Mouse (Mus musculus) testis, adult 2 months (tissue): ENCODE results near the gene Pcgf2. TPM values are rescaled to one million over a fixed set of nuclear protein-coding genes. Genes with fewer than 3 reads are reported as not detected.

Source experiments
- H3K27ac ChIP-seq: fragments of 200-500 bp; 2 replicates; pipeline ENCODE4 v1.5.1; 2012; ENCODE audit warnings: low read depth, low read length; ENCODE audit not compliant: control insufficient read depth, insufficient read depth
- H3K27me3 ChIP-seq: fragments of 200-500 bp; 2 replicates; pipeline ENCODE4 v1.6.1; 2012; ENCODE audit warnings: mild to moderate bottlenecking, low read length, moderate library complexity; ENCODE audit not compliant: control insufficient read depth, insufficient read depth
- H3K36me3 ChIP-seq: fragments of 200-500 bp; 2 replicates; pipeline ENCODE4 v1.6.1; 2012; ENCODE audit warnings: mild to moderate bottlenecking, low read length; ENCODE audit not compliant: control insufficient read depth, insufficient read depth
- H3K4me1 ChIP-seq: fragments of 200-500 bp; 2 replicates; pipeline ENCODE4 v1.6.1; 2012; ENCODE audit warnings: low read length; ENCODE audit not compliant: control insufficient read depth, insufficient read depth
- H3K4me3 ChIP-seq: fragments of 200-500 bp; 2 replicates; pipeline ENCODE4 v1.5.1; 2012; ENCODE audit warnings: low read depth, mild to moderate bottlenecking, low read length, moderate library complexity, mixed read lengths; ENCODE audit not compliant: control insufficient read depth
- CTCF ChIP-seq: fragments of 200-500 bp; IDR thresholded peaks from 2 replicates; pipeline ENCODE4 v1.5.1; 2012; ENCODE audit warnings: low read depth, mild to moderate bottlenecking, inconsistent platforms, low read length, moderate library complexity; ENCODE audit not compliant: control insufficient read depth, insufficient read depth, insufficient replicate concordance
- POLR2A ChIP-seq: fragments of 200-500 bp; IDR thresholded peaks from 2 replicates; pipeline ENCODE4 v1.6.1; 2012; ENCODE audit warnings: low read depth, mild to moderate bottlenecking, inconsistent platforms, low read length, moderate library complexity; ENCODE audit not compliant: control insufficient read depth
- polyA plus RNA-seq: library from polyadenylated mRNA; depleted of rRNA; stranded (reverse); fragments of >200 nt; gene quantifications from 2 replicates; pipeline ENCODE4 v1.2.3, GENCODE M21; 2012

Gene Pcgf2
- polyA plus RNA-seq, 1 experiment = 6.4 TPM

DNA sequence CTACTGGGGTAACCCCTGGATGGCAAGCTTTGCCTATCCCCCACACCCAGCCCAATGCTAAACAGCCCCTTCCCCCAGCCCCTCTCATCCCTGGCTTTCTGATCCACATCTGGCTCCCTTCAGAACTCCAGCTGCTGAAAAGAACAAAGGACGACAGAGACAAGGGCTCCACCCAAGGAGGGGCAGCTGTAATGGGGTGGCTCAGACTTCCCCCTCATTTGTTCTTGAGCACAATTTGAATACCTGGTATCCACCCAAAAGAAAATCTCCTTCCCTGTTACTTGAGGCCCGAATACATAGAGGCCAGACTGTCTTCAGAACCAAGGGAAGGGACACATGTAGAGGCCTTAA lies 29.1 kb downstream of the Pcgf2 start:
- Histone ChIP-seq H3K27ac (no peak overlapping the region), H3K4me1 (peaks cover 3% of the 10 kb centered on the region; the same call in 1 of the 2 replicates), H3K36me3 (no peaks in the 10 kb centered on the region), H3K4me3 (no peak overlapping the region), H3K27me3 (no peaks in the 10 kb centered on the region)
- no peak for TF ChIP-seq POLR2A
- TF ChIP-seq CTCF = no peak

DNA sequence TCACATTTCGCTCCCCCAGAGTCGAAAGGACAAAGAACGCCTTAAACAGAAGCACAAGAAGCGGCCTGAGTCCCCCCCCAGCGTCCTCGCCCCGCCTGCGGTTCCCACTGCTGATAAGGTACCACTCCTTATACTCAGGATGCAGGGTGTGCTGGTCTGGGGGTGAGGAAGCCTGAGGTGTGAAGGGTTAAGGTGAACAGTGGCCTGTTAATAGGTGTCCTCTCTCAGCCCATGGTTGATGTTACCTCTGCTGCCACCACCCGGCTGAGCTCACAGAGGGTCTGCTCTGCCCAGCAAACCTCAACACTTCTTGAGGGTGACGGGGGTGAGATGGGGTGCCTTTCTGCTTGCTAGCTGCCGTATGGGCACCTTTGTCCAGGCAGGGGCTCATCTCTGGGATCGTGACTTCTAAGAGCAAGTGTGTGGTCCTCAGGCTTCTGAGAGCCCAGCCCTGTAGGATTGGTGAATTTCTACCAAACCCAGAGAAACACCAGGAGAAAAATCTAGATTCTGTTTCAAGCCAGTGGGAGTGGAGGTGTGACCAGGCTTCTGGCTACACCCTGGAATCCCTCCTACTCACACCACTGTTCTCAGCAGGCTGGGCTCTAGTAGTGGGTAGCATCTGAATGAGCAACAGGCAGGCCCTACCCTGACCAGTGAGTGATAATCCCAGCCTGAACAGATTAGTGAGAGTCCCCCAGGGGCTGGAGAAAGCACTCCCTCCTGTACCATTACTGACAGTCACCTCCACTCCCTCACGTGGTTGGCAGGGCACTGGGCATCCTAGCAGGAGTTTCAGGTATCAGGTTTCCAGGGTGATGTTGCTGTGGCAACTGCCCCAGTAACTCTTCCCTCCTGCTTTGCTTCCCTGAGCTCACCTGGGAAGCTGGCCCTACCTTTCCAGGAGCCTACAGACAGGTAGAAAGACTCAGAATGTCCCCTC lies 29.8 kb downstream of the Pcgf2 start:
- Histone ChIP-seq H3K27ac (no peak overlapping the region; the same call in 1 of the 2 replicates), H3K4me1 (peaks cover 3% of the 10 kb centered on the region; the same call in 1 of the 2 replicates), H3K36me3 (no peaks in the 10 kb centered on the region), H3K27me3 (no peaks in the 10 kb centered on the region), H3K4me3 (no peak overlapping the region)
- no peak for TF ChIP-seq CTCF
- no peak for TF ChIP-seq POLR2A

GRCm38 (mm10) chr11:97669829-97670228 lies 30.5 kb downstream of the Pcgf2 start:
- H3K27me3 ChIP-seq = no peaks in the 10 kb centered on the region
- no peak overlapping the region for H3K4me3 ChIP-seq
- no peak for TF ChIP-seq CTCF
- no peak for TF ChIP-seq POLR2A
- peak overlapping the region; percentile 43 for H3K27ac ChIP-seq
- H3K4me1 ChIP-seq = peaks cover 3% of the 10 kb centered on the region; the same call in 1 of the 2 replicates
- H3K36me3 ChIP-seq = no peaks in the 10 kb centered on the region

DNA sequence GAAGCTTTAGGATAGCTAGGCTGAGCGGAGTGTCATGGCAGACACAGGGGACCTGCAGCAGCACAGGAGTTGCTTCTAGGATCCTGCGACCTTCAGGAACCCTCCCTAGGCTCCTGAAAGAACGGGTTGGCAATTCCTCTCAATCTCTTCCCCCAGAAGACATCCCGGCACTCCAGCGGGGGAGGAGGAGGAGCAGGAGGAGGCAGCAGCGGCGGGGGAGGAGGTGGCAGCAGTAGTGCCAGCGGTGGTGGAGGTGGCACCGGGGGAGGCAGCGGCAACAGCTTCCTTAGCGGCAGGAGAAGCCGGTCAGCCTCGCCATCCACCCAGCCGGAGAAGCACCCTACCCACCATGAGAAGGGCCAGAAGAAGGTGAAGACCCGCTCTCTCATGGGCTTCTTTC lies 31.0 kb downstream of the Pcgf2 start:
- H3K27me3 ChIP-seq = no peaks in the 10 kb centered on the region
- no peak for TF ChIP-seq POLR2A
- no peak for TF ChIP-seq CTCF
- peak overlapping the region; percentile 62; the same call in 1 of the 2 replicates for H3K27ac ChIP-seq
- no peaks in the 10 kb centered on the region for H3K36me3 ChIP-seq
- peaks cover 6% of the 10 kb centered on the region; the same call in 1 of the 2 replicates for H3K4me1 ChIP-seq
- no peak overlapping the region for H3K4me3 ChIP-seq

GRCm38 (mm10) chr11:97668160-97668559 lies 32.1 kb downstream of the Pcgf2 start:
- no peak overlapping the region for H3K4me3 ChIP-seq
- no peaks in the 10 kb centered on the region for H3K36me3 ChIP-seq
- H3K4me1 ChIP-seq = peaks cover 12% of the 10 kb centered on the region
- no peak overlapping the region for H3K27ac ChIP-seq
- no peaks in the 10 kb centered on the region for H3K27me3 ChIP-seq
- no peak for TF ChIP-seq POLR2A
- no peak for TF ChIP-seq CTCF

GRCm38 (mm10) chr11:97666794-97667193 lies 33.5 kb downstream of the Pcgf2 start:
- Histone ChIP-seq H3K4me3 (no peak overlapping the region), H3K27ac (no peak overlapping the region), H3K27me3 (no peaks in the 10 kb centered on the region), H3K36me3 (no peaks in the 10 kb centered on the region), H3K4me1 (peaks cover 22% of the 10 kb centered on the region)
- TF ChIP-seq CTCF = no peak
- TF ChIP-seq POLR2A = no peak

DNA sequence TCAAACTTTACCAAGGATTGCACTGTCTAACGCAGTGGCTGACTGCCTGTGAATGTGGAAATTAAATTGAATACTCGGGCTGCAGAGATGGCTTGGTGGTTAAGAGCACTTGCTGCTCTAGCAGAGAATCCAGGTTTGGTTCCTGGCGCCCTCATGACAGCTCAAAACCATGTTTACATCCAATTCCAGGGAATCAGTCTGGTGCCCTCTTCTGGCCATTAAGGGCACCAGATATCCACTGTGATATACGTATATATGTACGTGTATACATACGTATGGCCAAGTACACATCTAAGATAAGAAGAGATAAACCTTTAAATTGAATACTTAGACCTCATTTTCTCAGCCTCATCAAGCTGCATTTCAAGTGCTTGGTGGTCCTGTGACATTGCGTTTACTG lies 34.1 kb downstream of the Pcgf2 start:
- Histone ChIP-seq H3K27me3 (no peaks in the 10 kb centered on the region), H3K36me3 (no peaks in the 10 kb centered on the region), H3K4me1 (peaks cover 25% of the 10 kb centered on the region), H3K4me3 (no peak overlapping the region), H3K27ac (no peak overlapping the region)
- no peak for TF ChIP-seq CTCF
- no peak for TF ChIP-seq POLR2A

GRCm38 (mm10) chr11:97665431-97665830 lies 34.9 kb downstream of the Pcgf2 start:
- no peak overlapping the region for H3K4me3 ChIP-seq
- no peak overlapping the region for H3K27ac ChIP-seq
- H3K36me3 ChIP-seq = no peaks in the 10 kb centered on the region
- H3K4me1 ChIP-seq = peaks cover 33% of the 10 kb centered on the region
- no peaks in the 10 kb centered on the region for H3K27me3 ChIP-seq
- TF ChIP-seq POLR2A (no peak), CTCF (no peak)
